Mouse (Mus musculus) heart, embryonic 13.5 days (tissue): ENCODE measurements around the gene Elfn1. TPM values are rescaled to one million over a fixed set of nuclear protein-coding genes. Genes with fewer than 3 reads are reported as not detected.
"Not testable (repeated sequence)": the region's sequence is repeated elsewhere in the genome, so short reads cannot be mapped to it uniquely, and the experiment has no call there.

Experiments used
- ATAC-seq: fragments of 200-750 bp; cut with Nextera tagmentation; 2 replicates; pipeline ENCODE4 v1.8.0; 2017; ENCODE audit warnings: moderate TSS enrichment; ENCODE audit not compliant: insufficient number of reproducible peaks, low FRiP score, low TSS enrichment; ENCODE audit errors: extremely low read depth
- H3K27ac ChIP-seq: fragments of 300-500 bp; sonication (generic); replicated peaks from 2 replicates; pipeline ENCODE4 v1.5.1; 2015; ENCODE audit warnings: moderate library complexity, mild to moderate bottlenecking, inconsistent platforms
- H3K27me3 ChIP-seq: fragments of 300-500 bp; sonication (generic); replicated peaks from 2 replicates; pipeline ENCODE4 v1.6.1; 2015; ENCODE audit warnings: mild to moderate bottlenecking, inconsistent platforms
- H3K36me3 ChIP-seq: fragments of 300-500 bp; sonication (generic); 2 replicates; pipeline ENCODE4 v1.6.1; 2015; ENCODE audit warnings: mild to moderate bottlenecking, inconsistent platforms
- H3K4me1 ChIP-seq: fragments of 300-500 bp; sonication (generic); 2 replicates; pipeline ENCODE4 v1.6.1; 2015; ENCODE audit warnings: inconsistent platforms
- H3K4me2 ChIP-seq: fragments of 300-500 bp; sonication (generic); 2 replicates; pipeline ENCODE4 v1.6.1; 2015; ENCODE audit warnings: inconsistent platforms, mild to moderate bottlenecking, moderate library complexity
- H3K4me3 ChIP-seq: fragments of 300-500 bp; sonication (generic); 2 replicates; pipeline ENCODE4 v1.5.1; 2015; ENCODE audit warnings: moderate library complexity, mild to moderate bottlenecking, inconsistent platforms
- H3K9ac ChIP-seq: fragments of 300-500 bp; sonication (generic); 2 replicates; pipeline ENCODE4 v1.6.1; 2015; ENCODE audit warnings: inconsistent platforms, mild to moderate bottlenecking, moderate library complexity
- H3K9me3 ChIP-seq: fragments of 300-500 bp; sonication (generic); 2 replicates; pipeline ENCODE4 v1.6.1; 2016; ENCODE audit warnings: inconsistent platforms
- WGBS: fragments of 180-500 bp; shearing (Covaris S2); methylation state at CpG from one replicate; pipeline ENCODE4 v1.1.7; 2015; ENCODE audit warnings: mixed read lengths; 5-methylcytosine and 5-hydroxymethylcytosine counted together
- polyA plus RNA-seq: library from polyadenylated mRNA; unstranded; fragments of >200 nt; fragmentation: Nextera tagmentation; extraction: Ambion mirVana; gene quantifications from 2 replicates; pipeline ENCODE4 v1.2.1, GENCODE M21; 2015

Elfn1 gene
- polyA plus RNA-seq, 1 experiment from 2014 or later, result 0.05 TPM

DNA sequence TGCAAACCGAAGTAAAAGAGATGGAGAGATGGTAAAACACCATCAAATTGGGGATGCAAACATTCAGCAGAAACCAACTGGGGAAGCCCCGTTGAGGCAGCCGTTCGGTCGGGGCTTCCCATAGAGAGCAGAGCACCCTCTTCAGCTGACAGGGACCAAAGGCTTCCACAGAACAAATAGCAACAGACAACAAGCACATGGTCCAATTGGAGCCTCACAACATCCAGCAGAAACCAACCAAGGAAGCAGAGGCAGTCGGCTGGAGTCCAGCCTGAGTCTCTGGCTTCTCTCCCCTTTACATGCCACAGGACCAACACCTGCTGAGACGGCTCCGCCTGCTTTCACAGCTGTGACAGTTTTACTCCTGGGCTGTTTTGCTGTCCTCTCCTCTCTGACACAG is 69.7 kb downstream of the Elfn1 start:
- no peaks in the 10 kb centered on the region for H3K9me3 ChIP-seq
- H3K4me2 ChIP-seq, result no peak overlapping the region
- H3K36me3 ChIP-seq, result no peaks in the 10 kb centered on the region
- H3K9ac ChIP-seq, result no peak overlapping the region
- no peak overlapping the region for H3K4me3 ChIP-seq
- H3K4me1 ChIP-seq, result no peaks in the 10 kb centered on the region
- ATAC-seq, result no peak
- peaks cover 66% of the 10 kb centered on the region for H3K27me3 ChIP-seq
- no peak overlapping the region for H3K27ac ChIP-seq
- WGBS, result 33% methylated on average over 8 of the region's 8 CpGs

DNA sequence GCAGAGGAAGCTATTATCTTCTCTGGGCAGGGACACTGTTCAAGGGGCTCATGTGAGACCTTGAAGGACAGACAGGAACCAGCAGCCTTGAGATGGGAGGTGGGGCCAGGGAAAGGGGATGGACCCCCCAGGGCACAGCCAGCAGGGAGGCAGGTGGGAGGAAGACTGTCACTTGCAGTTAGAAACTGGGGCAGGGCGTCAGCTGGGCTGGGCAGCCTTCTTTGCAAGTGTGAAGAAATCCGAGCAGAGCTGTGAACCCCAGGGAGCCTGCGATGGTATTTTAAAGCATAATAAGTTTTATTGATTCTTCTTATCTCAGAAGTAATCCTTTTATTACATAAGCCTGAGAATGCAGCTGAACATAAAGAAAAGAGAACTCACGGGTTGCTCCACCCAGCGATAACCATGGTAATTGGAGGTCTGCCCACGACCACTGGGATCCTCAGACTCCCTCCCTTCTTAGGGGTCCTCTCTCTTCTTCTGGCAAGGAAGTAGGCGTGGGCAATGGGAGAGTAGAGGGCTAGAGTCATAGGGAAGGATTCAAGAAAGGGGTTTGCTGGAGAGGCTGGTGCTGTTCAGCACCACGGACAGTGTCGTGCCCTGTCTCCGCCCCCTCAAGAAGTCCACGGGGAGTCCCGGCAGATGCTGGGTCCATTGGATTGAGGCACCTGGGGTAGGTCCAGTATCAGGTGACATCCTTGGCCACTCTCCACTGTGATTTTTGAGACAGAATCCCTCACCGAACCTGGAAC is 71.0 kb downstream of the Elfn1 start:
- Histone ChIP-seq H3K4me2 (no peak overlapping the region), H3K36me3 (no peaks in the 10 kb centered on the region), H3K9ac (no peak overlapping the region), H3K9me3 (no peaks in the 10 kb centered on the region), H3K27me3 (peaks cover 57% of the 10 kb centered on the region), H3K4me3 (no peak overlapping the region), H3K27ac (no peak overlapping the region), H3K4me1 (no peaks in the 10 kb centered on the region)
- no peak for ATAC-seq
- 4% methylated on average over 13 of the region's 13 CpGs for WGBS

DNA sequence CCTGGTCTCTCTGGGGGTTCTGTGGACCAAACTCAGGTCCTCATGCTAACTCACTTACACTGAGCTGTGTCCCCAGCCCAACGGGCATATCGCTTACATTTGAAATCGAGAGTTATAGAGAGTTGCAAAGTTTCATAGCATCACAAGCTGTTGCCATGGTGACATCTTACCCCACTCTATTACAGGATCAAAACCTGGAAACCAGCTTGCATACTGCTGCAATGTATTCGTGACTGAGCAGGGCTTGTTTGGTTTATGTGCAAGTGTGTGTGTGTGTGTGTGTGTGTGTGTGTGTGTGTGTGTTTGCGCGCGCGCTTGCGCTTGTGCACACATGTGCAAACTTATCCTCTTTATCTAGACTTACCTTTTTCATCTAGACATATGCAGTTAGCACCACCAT is 71.6 kb downstream of the Elfn1 start:
- Histone ChIP-seq H3K27me3 (peaks cover 56% of the 10 kb centered on the region), H3K4me2 (no peak overlapping the region), H3K4me1 (no peaks in the 10 kb centered on the region), H3K27ac (no peak overlapping the region), H3K36me3 (no peaks in the 10 kb centered on the region), H3K4me3 (no peak overlapping the region), H3K9me3 (no peaks in the 10 kb centered on the region), H3K9ac (no peak overlapping the region)
- ATAC-seq, result no peak
- WGBS, result 75% methylated on average over 9 of the region's 9 CpGs

DNA sequence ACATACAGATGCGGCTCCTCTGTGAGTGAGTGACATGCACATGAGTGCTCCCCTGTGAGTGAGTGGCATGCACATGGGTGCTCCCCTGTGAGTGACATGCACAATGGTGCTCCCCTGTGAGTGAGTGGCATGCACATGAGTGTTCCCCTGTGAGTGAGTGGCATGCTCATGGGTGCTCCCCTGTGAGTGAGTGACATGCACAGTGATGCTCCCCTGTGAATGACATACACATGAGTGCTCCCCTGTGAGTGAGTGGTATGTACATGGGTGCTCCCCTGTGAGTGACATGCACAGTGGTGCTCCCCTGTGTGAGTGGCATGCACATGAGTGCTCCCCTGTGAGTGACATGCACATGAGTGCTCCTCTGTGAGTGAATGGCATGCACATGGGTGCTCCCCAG is 74.2 kb downstream of the Elfn1 start:
- no peak for ATAC-seq
- no peak overlapping the region for H3K4me2 ChIP-seq
- WGBS, result 81% methylated on average over 1 of the region's 1 CpGs
- peaks cover 5% of the 10 kb centered on the region; the same call in 1 of the 2 replicates for H3K9me3 ChIP-seq
- no peaks in the 10 kb centered on the region for H3K4me1 ChIP-seq
- H3K27me3 ChIP-seq, result peaks cover 47% of the 10 kb centered on the region
- H3K36me3 ChIP-seq, result no peaks in the 10 kb centered on the region
- no peak overlapping the region for H3K9ac ChIP-seq
- H3K27ac ChIP-seq, result no peak overlapping the region
- H3K4me3 ChIP-seq, result no peak overlapping the region

DNA sequence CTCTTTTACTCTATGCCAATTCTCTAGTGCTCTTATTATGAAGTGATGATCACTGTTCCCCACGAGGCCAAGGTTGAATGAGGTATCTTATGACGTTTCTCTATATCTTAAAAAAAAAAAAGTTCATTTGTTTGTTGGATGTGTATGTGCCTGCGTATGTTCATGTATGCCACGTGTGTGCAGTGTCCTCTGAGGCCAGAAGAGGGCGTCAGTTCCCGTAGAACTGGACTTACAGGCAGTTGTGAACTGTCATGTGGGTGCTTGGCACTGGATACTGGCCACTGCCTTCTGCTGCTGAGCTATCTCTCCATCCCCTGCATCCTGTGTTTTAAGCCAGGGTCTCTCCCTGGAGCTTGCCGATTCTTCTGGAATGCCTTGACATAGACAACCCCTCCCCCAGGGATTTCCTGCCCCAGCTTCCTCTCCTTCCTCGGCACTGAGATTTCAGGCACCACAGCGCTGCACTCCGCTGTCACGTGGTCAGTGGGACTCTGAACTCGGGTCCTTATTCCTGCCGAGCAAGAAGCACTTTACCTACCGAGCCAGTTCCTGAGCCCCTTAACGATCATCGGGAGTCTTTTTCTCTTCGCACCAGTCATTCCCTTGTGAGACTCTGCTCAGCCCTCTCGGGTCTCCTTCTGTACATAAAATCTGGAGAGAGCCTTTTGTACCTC is 77.5 kb downstream of the Elfn1 start:
- 26% methylated on average over 18 of the region's 18 CpGs for WGBS
- H3K9me3 ChIP-seq, result peaks cover 18% of the 10 kb centered on the region
- peaks cover 26% of the 10 kb centered on the region for H3K27me3 ChIP-seq
- H3K4me3 ChIP-seq, result no peak overlapping the region
- no peak overlapping the region for H3K27ac ChIP-seq
- no peaks in the 10 kb centered on the region for H3K36me3 ChIP-seq
- H3K9ac ChIP-seq, result no peak overlapping the region
- no peaks in the 10 kb centered on the region for H3K4me1 ChIP-seq
- no peak overlapping the region for H3K4me2 ChIP-seq
- no peak for ATAC-seq

DNA sequence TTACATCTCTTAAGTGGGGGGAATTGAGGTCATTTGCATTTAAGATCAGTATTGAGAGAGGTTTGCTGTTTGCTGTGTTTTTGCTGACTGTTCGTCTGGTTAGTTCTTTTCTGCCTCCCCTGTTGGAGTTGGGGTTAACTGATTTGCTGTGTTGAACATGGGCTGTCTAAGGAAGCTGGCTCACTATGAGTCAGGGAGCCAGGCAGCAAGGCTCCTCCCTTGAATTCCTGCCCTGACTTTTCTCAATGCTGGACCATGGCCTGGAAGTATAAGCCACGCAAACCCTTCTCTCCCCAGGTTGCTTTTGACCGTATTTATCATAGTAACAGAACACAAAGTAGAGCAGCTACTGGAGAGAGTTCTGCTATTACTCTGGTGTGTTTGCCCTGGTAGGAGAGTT is 83.8 kb downstream of the Elfn1 start:
- WGBS, result 73% methylated on average over 3 of the region's 3 CpGs
- no peak for ATAC-seq

DNA sequence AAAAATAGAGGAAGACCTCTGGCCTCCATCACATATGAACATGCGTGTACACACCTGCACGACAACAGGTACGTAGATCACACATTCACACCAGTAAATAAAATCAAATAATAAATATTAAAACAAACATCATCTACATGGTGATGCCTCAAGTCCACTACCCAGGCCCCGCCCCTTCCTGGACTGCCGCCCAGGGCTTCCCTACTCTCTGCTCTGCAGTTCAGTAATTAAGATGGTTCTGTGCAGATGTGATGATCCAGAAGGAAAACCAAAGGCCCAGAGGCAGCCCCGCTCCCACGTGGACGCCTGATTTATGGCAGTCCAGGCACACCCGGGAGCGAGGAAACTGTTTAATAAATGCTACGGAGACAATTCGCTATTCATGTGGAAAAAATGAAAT is 90.6 kb downstream of the Elfn1 start:
- not testable (repeated sequence) for H3K27me3 ChIP-seq, H3K4me3 ChIP-seq, H3K4me2 ChIP-seq, H3K9me3 ChIP-seq, H3K4me1 ChIP-seq, ATAC-seq, H3K9ac ChIP-seq, H3K36me3 ChIP-seq, H3K27ac ChIP-seq
- WGBS, result 78% methylated on average over 12 of the region's 12 CpGs

More for the DNA sequence above, 83.8 kb downstream of the Elfn1 start:
- Histone ChIP-seq H3K9ac (no peak overlapping the region), H3K9me3 (peaks cover 26% of the 10 kb centered on the region), H3K27me3 (peaks cover under 1% of the 10 kb centered on the region; the same call in 1 of the 2 replicates), H3K36me3 (no peaks in the 10 kb centered on the region), H3K4me2 (no peak overlapping the region), H3K27ac (no peak overlapping the region), H3K4me1 (no peaks in the 10 kb centered on the region), H3K4me3 (no peak overlapping the region)

DNA sequence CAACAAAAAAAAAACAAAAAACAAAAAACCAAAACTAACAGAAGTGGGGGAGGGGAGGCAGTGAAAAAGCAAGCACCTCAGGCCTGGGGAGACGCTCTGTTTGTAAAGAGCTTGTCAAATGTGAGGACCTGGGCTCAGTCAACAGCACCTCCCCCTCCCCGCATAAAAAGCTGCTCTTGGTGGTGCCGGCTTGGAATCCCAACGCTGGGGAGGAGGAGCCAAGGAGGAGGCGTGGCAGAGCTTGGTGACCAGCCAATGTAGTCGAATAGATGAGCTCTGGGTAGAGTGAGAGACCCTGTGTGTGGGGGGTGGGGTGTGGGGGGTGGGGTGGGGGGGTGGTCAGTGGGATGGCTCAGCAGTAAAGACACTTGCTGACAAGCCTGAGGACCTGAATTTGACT is 91.2 kb downstream of the Elfn1 start:
- no peak for ATAC-seq
- H3K4me1 ChIP-seq, result no peaks in the 10 kb centered on the region
- H3K9me3 ChIP-seq, result no peaks in the 10 kb centered on the region
- H3K9ac ChIP-seq, result no peak overlapping the region
- H3K36me3 ChIP-seq, result no peaks in the 10 kb centered on the region
- H3K4me3 ChIP-seq, result no peak overlapping the region
- no peak overlapping the region for H3K27ac ChIP-seq
- whole genome bisulfite sequencing, result 20% methylated on average over 6 of the region's 6 CpGs
- H3K4me2 ChIP-seq, result no peak overlapping the region
- H3K27me3 ChIP-seq, result no peaks in the 10 kb centered on the region

DNA sequence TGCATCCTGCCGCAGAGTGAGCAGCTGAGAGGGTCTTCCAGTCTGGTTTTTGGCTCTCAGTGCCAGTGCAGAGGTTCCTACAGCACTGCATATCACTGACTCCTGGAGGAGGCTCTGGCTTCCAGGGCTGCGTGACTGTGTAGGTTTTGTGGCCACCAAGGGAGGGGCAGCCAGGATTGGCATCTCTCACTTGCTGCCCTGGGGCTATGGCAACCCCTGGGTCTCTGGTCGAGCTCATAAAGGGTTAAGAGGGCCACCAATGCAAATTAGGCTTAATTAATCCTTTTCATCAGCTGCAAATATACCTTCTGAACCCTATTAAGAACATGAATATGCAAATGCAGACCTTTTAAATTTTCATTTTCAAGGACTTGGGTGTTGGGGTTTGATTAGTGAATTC is 94.8 kb downstream of the Elfn1 start:
- Histone ChIP-seq H3K9ac (no peak overlapping the region), H3K36me3 (no peaks in the 10 kb centered on the region), H3K27me3 (no peaks in the 10 kb centered on the region), H3K4me3 (no peak overlapping the region), H3K9me3 (no peaks in the 10 kb centered on the region), H3K4me1 (peaks cover 10% of the 10 kb centered on the region), H3K4me2 (no peak overlapping the region), H3K27ac (no peak overlapping the region)
- no peak for ATAC-seq
- 59% methylated on average over 3 of the region's 3 CpGs for WGBS

DNA sequence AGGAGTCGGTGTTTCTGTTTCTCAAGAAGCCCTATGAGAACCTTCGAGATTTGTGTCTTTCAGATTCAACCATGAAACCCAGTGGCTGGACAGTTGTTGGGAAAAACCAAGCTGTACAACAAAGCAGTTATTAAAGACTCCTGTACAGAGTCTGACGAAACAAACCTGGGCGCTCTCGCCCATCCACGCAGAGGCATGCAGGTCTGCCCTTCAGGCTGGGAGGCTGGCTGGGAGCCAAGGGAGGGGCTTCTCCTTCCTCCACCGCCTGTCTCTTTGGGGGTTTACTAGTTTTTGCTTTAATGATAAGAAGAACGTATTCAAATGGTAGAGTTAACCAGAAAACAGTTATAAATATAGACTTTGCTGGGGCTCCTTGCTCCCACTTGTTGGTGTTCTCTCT is 99.1 kb downstream of the Elfn1 start:
- Histone ChIP-seq H3K9me3 (no peaks in the 10 kb centered on the region), H3K4me1 (peaks cover 20% of the 10 kb centered on the region), H3K9ac (no peak overlapping the region), H3K4me2 (no peak overlapping the region), H3K27me3 (no peaks in the 10 kb centered on the region), H3K27ac (no peak overlapping the region), H3K4me3 (no peak overlapping the region), H3K36me3 (0 out of 2 replicates have a peak, but pooled peaks cover 5% of the 10 kb centered on the region)
- no peak for ATAC-seq
- 56% methylated on average over 8 of the region's 8 CpGs for WGBS

DNA sequence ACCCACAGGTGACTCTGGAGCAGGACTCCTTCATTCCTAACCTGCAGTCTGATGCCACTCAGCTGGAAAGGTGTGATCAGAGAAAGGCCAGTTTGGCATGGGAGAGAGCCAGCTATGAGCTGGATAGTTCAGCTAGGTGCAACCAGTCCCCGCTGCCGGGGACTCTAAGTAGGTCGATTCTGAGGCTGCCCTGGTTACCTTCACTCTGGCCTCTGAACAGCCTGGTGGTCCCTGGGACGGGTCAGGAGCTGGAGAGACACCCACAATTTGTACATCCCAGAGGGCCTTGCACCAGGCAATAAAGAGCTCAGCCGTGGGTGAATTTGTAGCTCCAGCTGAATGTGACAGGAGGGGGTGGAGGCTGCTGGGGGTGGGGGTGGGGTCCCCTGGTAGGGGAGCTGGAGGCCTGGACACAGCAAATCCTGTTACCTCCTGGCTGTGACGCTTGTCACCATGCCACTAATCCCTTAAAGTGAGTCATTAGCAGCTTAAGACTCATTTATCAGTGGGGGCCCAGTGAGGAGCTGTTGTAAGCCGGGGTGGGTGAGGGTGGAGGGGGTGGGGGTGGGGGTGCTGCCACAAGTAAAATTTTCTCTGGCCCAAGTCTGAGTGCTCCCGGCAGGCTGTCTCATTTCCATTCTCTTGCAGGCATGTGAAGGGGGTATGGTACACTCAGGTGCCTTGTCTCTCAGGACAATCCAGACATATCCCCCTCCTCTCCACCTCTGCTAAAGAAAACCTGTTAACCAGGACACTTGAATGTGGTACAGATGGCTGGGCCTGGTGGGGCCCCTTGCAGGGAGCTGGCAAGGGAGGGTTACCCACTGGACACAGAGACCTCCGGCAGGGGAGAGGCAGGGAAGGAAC is 100.1 kb downstream of the Elfn1 start:
- Histone ChIP-seq H3K4me3 (no peak overlapping the region), H3K27ac (no peak overlapping the region), H3K4me1 (peaks cover 24% of the 10 kb centered on the region), H3K27me3 (no peaks in the 10 kb centered on the region), H3K9me3 (no peaks in the 10 kb centered on the region), H3K4me2 (no peak overlapping the region), H3K36me3 (0 out of 2 replicates have a peak, but pooled peaks cover 5% of the 10 kb centered on the region), H3K9ac (no peak overlapping the region)
- no peak for ATAC-seq
- WGBS, result 43% methylated on average over 9 of the region's 9 CpGs
